Mouse (Mus musculus): ENCODE measurements at regions not wholly inside any gene's neighbourhood (a gene's known extent, or its start where the extent isn't known, plus 50 kb on each side); places are given as distances from the start of the nearest gene placed in this dataset.

GRCm38 (mm10) chr3:36284066-36284465 is 62.0 kb upstream of the Qrfpr start:
- intact Hi-C loops (cut with DNase I): no loop called here

GRCm38 (mm10) chr3:36275502-36275901 is 53.4 kb upstream of the Qrfpr start:
- DNase-seq: no peak
- intact Hi-C loops (cut with DNase I): no loop called here

More at GRCm38 (mm10) chr3:36284066-36284465, 62.0 kb upstream of the Qrfpr start:
- DNase-seq: no peak
